In the genomic region with DNA sequence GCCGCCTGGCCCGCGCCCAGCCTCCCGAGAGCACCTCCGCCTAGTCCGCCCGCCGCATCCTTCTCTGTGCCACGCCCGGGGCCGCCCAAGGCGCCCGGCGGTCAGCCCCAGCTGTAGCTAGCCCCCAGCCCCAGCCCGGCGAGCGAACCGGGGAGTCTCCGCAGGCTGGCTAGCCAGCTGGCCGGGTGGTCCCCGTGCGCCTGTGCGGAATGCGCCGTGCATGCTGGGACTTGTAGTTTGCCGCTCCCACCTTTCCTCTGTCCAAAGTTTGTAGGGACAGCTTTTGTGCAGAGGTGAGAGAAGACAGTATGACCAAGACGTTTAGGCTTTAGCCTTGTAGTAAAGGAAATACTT, we compare ENCODE assay signal across 8 mouse cellular contexts. TPM values are rescaled to one million over a fixed set of nuclear protein-coding genes. Genes with fewer than 3 reads are reported as not detected.
DNase-seq lines count a peak whose midpoint lies in the region; ATAC-seq and TF ChIP-seq lines count a peak whose summit lies in the region.

A gene (minus strand): TSS at position 195 of the 354 bp plus-strand sequence.

- ATAC-seq in intestine, embryonic 14.5 days (replicated peaks; ENCODE audit: low FRiP score, low TSS enrichment, low read depth): peak; percentile 93
- peak; percentile 86 for ATAC-seq in stomach, embryonic 14.5 days (ENCODE audit: insufficient number of reproducible peaks, insufficient read depth, low FRiP score, low read depth)
- no peak for ATAC-seq in inflammation-experienced regulatory T-cells, adult 6 months

- H3K36me3 ChIP-seq in intestine, embryonic 14.5 days (ENCODE audit: control insufficient read depth, insufficient read depth, low read length): no peaks in the 10 kb centered on the region
- no peaks in the 10 kb centered on the region for H3K36me3 ChIP-seq in midbrain, embryonic 10.5 days
- no peaks in the 10 kb centered on the region for H3K36me3 ChIP-seq in stomach, embryonic 14.5 days (ENCODE audit: control insufficient read depth, insufficient read depth, low read length)

- peak; percentile 82 for DNase-seq in adrenal gland, postnatal 14 days
- peak; percentile 70 for DNase-seq in gastrocnemius, postnatal 14 days
- peak; percentile 85 for DNase-seq in intestine, embryonic 14.5 days (ENCODE audit: low spot score)
- peak; percentile 63 to 79 for DNase-seq in left cerebral cortex, postnatal 14 days (ENCODE audit: low spot score in 2 of 2)
- peak; percentile 80 for DNase-seq in midbrain, embryonic 10.5 days (ENCODE audit: low spot score)

- TF ChIP-seq POLR2A in cortical plate, adult 2 months (IDR thresholded peaks at IDR 0.05; ENCODE audit: extremely low read depth, insufficient read depth, low read length): peak; percentile 68; the same call in 1 of the 2 replicates

- H3K27me3 ChIP-seq in intestine, embryonic 14.5 days (replicated peaks; ENCODE audit: control insufficient read depth, insufficient read depth, low read length): peaks cover 15% of the 10 kb centered on the region; the same call in 1 of the 2 replicates
- H3K27me3 ChIP-seq in midbrain, embryonic 10.5 days (ENCODE audit: low read depth, poor library complexity, severe bottlenecking): peaks cover 18% of the 10 kb centered on the region
- no peaks in the 10 kb centered on the region for H3K27me3 ChIP-seq in stomach, embryonic 14.5 days (ENCODE audit: control insufficient read depth, insufficient read depth, low read length)

- under 1% methylated on average over 27 of the region's 27 CpGs for WGBS in intestine, embryonic 14.5 days
- WGBS in midbrain, embryonic 10.5 days: under 1% methylated on average over 27 of the region's 27 CpGs
- under 1% methylated on average over 25 of the region's 27 CpGs for WGBS in stomach, embryonic 14.5 days

- H3K9me3 ChIP-seq in intestine, embryonic 14.5 days (ENCODE audit: control insufficient read depth, low read length): 0 out of 2 replicates have a peak, but pooled peaks cover 3% of the 10 kb centered on the region
- no peaks in the 10 kb centered on the region for H3K9me3 ChIP-seq in midbrain, embryonic 10.5 days (replicated peaks)
- no peaks in the 10 kb centered on the region for H3K9me3 ChIP-seq in stomach, embryonic 14.5 days (ENCODE audit: control insufficient read depth, low read depth, low read length)

- peaks cover 3% of the 10 kb centered on the region; the same call in 1 of the 2 replicates for H3K4me1 ChIP-seq in cortical plate, adult 2 months (ENCODE audit: control insufficient read depth, insufficient read depth, low read length)
- H3K4me1 ChIP-seq in intestine, embryonic 14.5 days (replicated peaks; ENCODE audit: control insufficient read depth, insufficient read depth, low read length): peaks cover 6% of the 10 kb centered on the region; the same call in 1 of the 2 replicates
- H3K4me1 ChIP-seq in midbrain, embryonic 10.5 days: peaks cover 13% of the 10 kb centered on the region
- H3K4me1 ChIP-seq in stomach, embryonic 14.5 days (ENCODE audit: control insufficient read depth, insufficient read depth, low read length): no peaks in the 10 kb centered on the region; the same call in 1 of the 2 replicates

- no peak for TF ChIP-seq CTCF in cortical plate, adult 2 months (IDR thresholded peaks at IDR 0.05; ENCODE audit: extremely low read depth, insufficient read depth, low read length)

- H3K9ac ChIP-seq in intestine, embryonic 14.5 days (ENCODE audit: low read length): peak within 1 kb of the TSS; percentile 68
- peak within 1 kb of the TSS; percentile 65 for H3K9ac ChIP-seq in stomach, embryonic 14.5 days (replicated peaks; ENCODE audit: low read depth, low read length)

- intact Hi-C loops in gastrocnemius, postnatal 14 days (cut with DNase I; ENCODE audit: low total_unique reads): no loop called here
- intact Hi-C loops in left cerebral cortex, postnatal 14 days (cut with DNase I): loop anchor here (5.0 kb wide), 1 partner anchor 105 kb away; no protein-coding TSS in a partner anchor

- H3K27ac ChIP-seq in cortical plate, adult 2 months (ENCODE audit: insufficient read depth, low read length): peak within 1 kb of the TSS; percentile 45
- H3K27ac ChIP-seq in intestine, embryonic 14.5 days (ENCODE audit: low read depth): no peak within 1 kb of the TSS
- H3K27ac ChIP-seq in midbrain, embryonic 10.5 days (replicated peaks): peak within 1 kb of the TSS; percentile 86
- no peak within 1 kb of the TSS for H3K27ac ChIP-seq in stomach, embryonic 14.5 days (ENCODE audit: low read length)

- H3K4me3 ChIP-seq in cortical plate, adult 2 months (ENCODE audit: insufficient read depth, low read length): peak within 1 kb of the TSS; percentile 92
- peak within 1 kb of the TSS; percentile 71 for H3K4me3 ChIP-seq in intestine, embryonic 14.5 days (ENCODE audit: low read depth, low read length)
- peak within 1 kb of the TSS; percentile 76 for H3K4me3 ChIP-seq in midbrain, embryonic 10.5 days
- H3K4me3 ChIP-seq in stomach, embryonic 14.5 days (ENCODE audit: low read depth, low read length): peak within 1 kb of the TSS; percentile 85

- H3K4me2 ChIP-seq in intestine, embryonic 14.5 days (ENCODE audit: low read length): peak within 1 kb of the TSS; percentile 99
- peak within 1 kb of the TSS; percentile 97 for H3K4me2 ChIP-seq in stomach, embryonic 14.5 days (replicated peaks; ENCODE audit: low read depth, low read length)

RNA-seq across cellular contexts. Expression of the gene that starts here (rescaled TPM):
- total RNA-seq in adrenal gland, postnatal 14 days (2021): 8.2 and 9.7 TPM in 2 replicates
- polyA plus RNA-seq in cortical plate, adult 2 months (2012; rRNA removed): 60.5 and 61.1 TPM in 2 replicates
- total RNA-seq in gastrocnemius, postnatal 14 days (2021): 1 to 10 TPM; 5.1 to 5.9 TPM
- 5.5 and 6.2 TPM in 2 replicates for polyA plus RNA-seq in intestine, embryonic 14.5 days (2014; fragmentation: Nextera tagmentation; extraction: Ambion mirVana)
- 100 to 1,000 TPM; 155 TPM for total RNA-seq in left cerebral cortex, postnatal 14 days (2021)
- polyA plus RNA-seq in midbrain, embryonic 10.5 days (2016; fragmentation: Nextera tagmentation; extraction: Ambion mirVana): 3.8 and 4.5 TPM in 2 replicates
- polyA plus RNA-seq in stomach, embryonic 14.5 days (2014; fragmentation: Nextera tagmentation; extraction: Ambion mirVana): 7.5 and 9.1 TPM in 2 replicates
- under 1 TPM; 0.20 to 0.55 (median 0.26) TPM for polyA plus RNA-seq in inflammation-experienced regulatory T-cells, adult 6 months (2017; shearing (Covaris generic))

Comparison
In these comparisons a context has a peak if more than half of its experiments do, and no peak if none do; other contexts are left out.
1. RNA of the gene that starts here (total RNA-seq): 155 TPM in left cerebral cortex, postnatal 14 days; 8.2 to 9.7 TPM in adrenal gland, postnatal 14 days and 5.1 to 5.9 TPM in gastrocnemius, postnatal 14 days; every median in the first group is over 10 times any median in the second.
2. H3K27ac ChIP-seq: peak in cortical plate, adult 2 months (single experiment) and midbrain, embryonic 10.5 days (single experiment); none in intestine, embryonic 14.5 days (single experiment) and stomach, embryonic 14.5 days (single experiment).
3. Peak in every context shown above with its lines, with median percentiles within 50 percentile points of each other: DNase-seq and H3K4me3 ChIP-seq.